Mouse (Mus musculus) CD4-positive, CD25-positive, alpha-beta regulatory T cell, adult 2 months (primary cell): ENCODE results near the gene Tmem132c.

ENCODE experiments used
- DNase-seq: peaks from one replicate; pipeline ENCODE4 v3.0.0-alpha.2; 2012; ENCODE audit warnings: low read depth, low spot score

The Tmem132c gene

GRCm38 (mm10) chr5:127241136-127241924 lies at the start of gene Tmem132c:
Tmem132c (plus strand) TSS chr5:127241808.
- DNase-seq: no peak

- no peak for DNase-seq
These were observed 49.7 kb upstream of the Tmem132c start for GRCm38 (mm10) chr5:127191881-127192280.

GRCm38 (mm10) chr5:127198850-127199249 lies 42.8 kb upstream of the Tmem132c start:
- no peak for DNase-seq

GRCm38 (mm10) chr5:127204881-127205280 lies 36.7 kb upstream of the Tmem132c start:
- no peak for DNase-seq

- DNase-seq: no peak
These were observed 25.2 kb upstream of the Tmem132c start for GRCm38 (mm10) chr5:127216389-127216788.

- no peak for DNase-seq
These were observed 23.9 kb upstream of the Tmem132c start for GRCm38 (mm10) chr5:127217725-127218124.

- DNase-seq: no peak
These were observed 13.5 kb upstream of the Tmem132c start for GRCm38 (mm10) chr5:127227929-127228595.

- DNase-seq: no peak
These were observed 6.9 kb upstream of the Tmem132c start for GRCm38 (mm10) chr5:127234715-127235114.

GRCm38 (mm10) chr5:127235203-127235602 lies 6.4 kb upstream of the Tmem132c start:
- no peak for DNase-seq

GRCm38 (mm10) chr5:127239706-127240105 lies 1.9 kb upstream of the Tmem132c start:
- no peak for DNase-seq

- no peak for DNase-seq
These were observed 962 bp upstream of the Tmem132c start for GRCm38 (mm10) chr5:127240646-127241045.

- DNase-seq: no peak
These were observed 536 bp downstream of the Tmem132c start for GRCm38 (mm10) chr5:127241925-127242762.

GRCm38 (mm10) chr5:127242763-127243160 lies 1.2 kb downstream of the Tmem132c start:
- no peak for DNase-seq

- DNase-seq: no peak
These were observed 1.6 kb downstream of the Tmem132c start for GRCm38 (mm10) chr5:127243209-127243608.

GRCm38 (mm10) chr5:127243611-127244010 lies 2.0 kb downstream of the Tmem132c start:
- DNase-seq: no peak

GRCm38 (mm10) chr5:127253263-127253662 lies 11.7 kb downstream of the Tmem132c start:
- DNase-seq: no peak

GRCm38 (mm10) chr5:127256947-127257610 lies 15.5 kb downstream of the Tmem132c start:
- DNase-seq: no peak

- DNase-seq: no peak
These were observed 20.5 kb downstream of the Tmem132c start for GRCm38 (mm10) chr5:127262136-127262535.

- DNase-seq: no peak
These were observed 29.5 kb downstream of the Tmem132c start for GRCm38 (mm10) chr5:127271145-127271544.

- DNase-seq: no peak
These were observed 37.9 kb downstream of the Tmem132c start for GRCm38 (mm10) chr5:127279462-127279861.

GRCm38 (mm10) chr5:127281186-127281585 lies 39.6 kb downstream of the Tmem132c start:
- DNase-seq: no peak
